Mouse (Mus musculus): ENCODE data around the gene Hoxa4.
A peak's percentile ranks its signal among the peaks of the same experiment; 100 is the strongest.

The Hoxa4 gene

GRCm38 (mm10) chr6:52190906-52191810 lies at the start of gene Hoxa4:
Gene Hoxa4, minus strand, starts transcription at chr6:52191753.
- no peak for DNase-seq (ENCODE audit: low spot score)

- no peak for DNase-seq (ENCODE audit: low spot score)
Measured at GRCm38 (mm10) chr6:52241001-52241621, 49.6 kb upstream of the Hoxa4 start.

GRCm38 (mm10) chr6:52240389-52241000 lies 48.9 kb upstream of the Hoxa4 start, which contains the start of gene Hoxa10:
Gene Hoxa10, minus strand, starts transcription at chr6:52240854.
- DNase-seq (ENCODE audit: low spot score) = peak; percentile 85

- peak; percentile 26 for DNase-seq (ENCODE audit: low spot score)
Measured at GRCm38 (mm10) chr6:52239625-52240388, 48.3 kb upstream of the Hoxa4 start.

GRCm38 (mm10) chr6:52238976-52239375 lies 47.4 kb upstream of the Hoxa4 start:
- no peak for DNase-seq (ENCODE audit: low spot score)

GRCm38 (mm10) chr6:52238155-52238545 lies 46.6 kb upstream of the Hoxa4 start:
- no peak for DNase-seq (ENCODE audit: low spot score)

- DNase-seq (ENCODE audit: low spot score) = no peak
Measured at GRCm38 (mm10) chr6:52237346-52238154, 46.0 kb upstream of the Hoxa4 start.

- no peak for DNase-seq (ENCODE audit: low spot score)
Measured at GRCm38 (mm10) chr6:52236806-52237205, 45.3 kb upstream of the Hoxa4 start.

GRCm38 (mm10) chr6:52235866-52236265 lies 44.3 kb upstream of the Hoxa4 start:
- DNase-seq (ENCODE audit: low spot score) = no peak

- DNase-seq (ENCODE audit: low spot score) = no peak
Measured at GRCm38 (mm10) chr6:52235267-52235666, 43.7 kb upstream of the Hoxa4 start.

GRCm38 (mm10) chr6:52234428-52235140 lies 43.0 kb upstream of the Hoxa4 start:
- DNase-seq (ENCODE audit: low spot score) = peak; percentile 50

GRCm38 (mm10) chr6:52233546-52234427 lies 42.2 kb upstream of the Hoxa4 start:
- no peak for DNase-seq (ENCODE audit: low spot score)

GRCm38 (mm10) chr6:52232984-52233545 lies 41.5 kb upstream of the Hoxa4 start:
- no peak for DNase-seq (ENCODE audit: low spot score)

GRCm38 (mm10) chr6:52232568-52232965 lies 41.0 kb upstream of the Hoxa4 start:
- DNase-seq (ENCODE audit: low spot score) = no peak

GRCm38 (mm10) chr6:52231885-52232567 lies 40.5 kb upstream of the Hoxa4 start:
- no peak for DNase-seq (ENCODE audit: low spot score)

- DNase-seq (ENCODE audit: low spot score) = no peak
Measured at GRCm38 (mm10) chr6:52230516-52231165, 39.1 kb upstream of the Hoxa4 start, which contains the start of gene Hoxa9. Gene Hoxa9, minus strand, starts transcription at chr6:52231089.

- no peak for DNase-seq (ENCODE audit: low spot score)
Measured at GRCm38 (mm10) chr6:52229558-52230416, 38.2 kb upstream of the Hoxa4 start.

Measured in yolk sac, embryonic 10.5 days (tissue).